Mouse (Mus musculus): Measurements from ENCODE around the gene Fdps.

- no peak for TF ChIP-seq CTCF (IDR thresholded peaks at IDR 0.05; ENCODE audit: control insufficient read depth, insufficient read depth, insufficient read length)
- no peak for TF ChIP-seq USF1 (IDR thresholded peaks at IDR 0.05; ENCODE audit: low read depth)
- TF ChIP-seq CEBPB (IDR thresholded peaks at IDR 0.05; ENCODE audit: low read depth), result no peak
- TF ChIP-seq MAX (IDR thresholded peaks at IDR 0.05), result no peak
- TF ChIP-seq FOSL1 (IDR thresholded peaks at IDR 0.05; ENCODE audit: insufficient read depth, low read length, poor library complexity, severe bottlenecking), result no peak
- no peak for TF ChIP-seq MYOD1 (IDR thresholded peaks at IDR 0.05; ENCODE audit: control insufficient read depth, insufficient read length, low read depth)
- no peak for TF ChIP-seq MYOG (IDR thresholded peaks at IDR 0.05; ENCODE audit: control insufficient read depth, extremely low read depth, insufficient read length)
Observed at GRCm38 (mm10) chr3:89144821-89145220, 43.1 kb upstream of the Fdps start.
